Mouse (Mus musculus) heart, postnatal 0 days (tissue): ENCODE measurements around the gene Trappc5.

Experiments used
- CTCF ChIP-seq: IDR thresholded peaks from 2 replicates; pipeline ENCODE4 v1.5.1; 2016; ENCODE audit warnings: antibody characterized with exemption, control low read depth, low read depth
- EP300 ChIP-seq: IDR thresholded peaks from 2 replicates; pipeline ENCODE4 v1.6.1; 2016; ENCODE audit warnings: antibody characterized with exemption, low read depth

DNA sequence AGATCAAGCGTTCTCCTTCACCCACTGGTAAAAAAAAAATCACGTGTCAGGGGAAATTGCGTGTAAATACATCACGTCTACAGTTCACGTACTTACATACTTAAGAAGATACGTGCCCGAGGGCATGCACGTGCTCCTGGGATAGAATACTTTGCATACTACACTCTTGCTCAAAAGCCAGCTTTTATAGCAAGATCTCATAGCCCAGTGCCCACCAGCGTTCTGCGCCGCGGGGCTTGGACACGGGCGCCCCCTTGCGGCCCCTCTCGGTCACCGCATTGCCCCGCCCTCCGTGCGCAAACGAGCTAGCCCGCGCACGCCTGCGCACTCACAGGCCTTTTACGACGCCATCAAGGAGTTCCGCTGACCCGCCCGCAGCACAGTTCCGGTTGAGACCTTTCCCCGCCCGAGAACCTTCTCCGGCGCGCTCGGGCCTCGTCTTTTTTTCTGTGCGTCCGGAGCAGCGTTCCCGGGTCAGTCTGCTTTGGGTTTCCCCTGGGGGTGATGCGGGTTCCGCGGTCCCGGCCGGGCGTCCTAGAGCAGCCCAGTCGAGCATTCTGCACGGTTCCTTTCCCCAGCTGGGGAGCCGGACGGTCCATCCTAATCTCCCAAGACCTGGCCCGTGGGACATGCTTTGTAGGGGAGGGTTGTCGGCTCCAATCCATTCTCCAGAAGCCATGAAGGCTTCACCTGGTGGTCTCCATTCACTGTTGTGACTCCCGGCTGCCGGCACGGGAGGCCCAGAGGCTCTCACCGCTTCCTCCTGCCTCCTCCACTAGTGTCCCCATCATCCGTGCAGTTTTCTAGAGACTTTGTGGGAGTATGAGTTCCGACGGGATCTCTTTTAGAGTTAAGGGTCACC is at the start of gene Trappc5:
- peak; percentile 90 for TF ChIP-seq CTCF
- TF ChIP-seq EP300, result no peak
